Comparison of ENCODE assay signal across 8 mouse cellular contexts in the genomic region with DNA sequence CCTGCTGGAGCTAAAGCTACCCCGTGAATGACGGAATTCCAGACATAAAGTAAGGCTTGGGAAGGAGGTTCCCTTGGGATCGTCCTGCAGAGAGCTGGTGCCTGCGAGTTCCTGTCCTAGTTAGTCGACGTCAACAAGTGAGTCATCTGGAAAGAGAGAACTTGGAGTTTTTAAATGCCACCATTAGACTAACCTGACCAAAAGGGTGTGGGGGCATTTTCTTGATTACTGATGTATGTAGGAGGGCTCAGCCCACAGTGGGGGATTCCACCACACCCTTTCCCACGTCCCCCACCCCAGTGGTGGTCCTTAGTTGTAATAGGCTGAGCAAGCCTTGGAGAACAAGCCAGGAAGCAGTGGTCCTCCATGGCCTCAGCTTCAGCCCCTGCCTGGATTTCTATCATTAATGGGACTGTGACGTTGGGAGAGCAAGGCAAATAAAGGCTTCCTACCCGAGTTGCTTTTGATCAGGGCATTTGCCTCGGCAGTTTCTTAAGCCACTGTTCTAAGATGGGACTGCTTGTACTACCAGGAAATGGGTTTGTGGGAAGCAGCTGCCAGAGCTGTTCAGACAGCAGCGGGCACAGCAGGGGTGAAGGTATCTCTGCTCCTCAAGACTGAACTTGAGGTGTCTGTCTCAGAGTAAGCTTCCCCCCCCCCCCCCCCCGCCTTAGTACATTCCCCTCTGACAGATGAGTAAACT. TPM values are rescaled to one million over a fixed set of nuclear protein-coding genes. Genes with fewer than 3 reads are reported as not detected.
A peak's percentile ranks its signal among the peaks of the same experiment; 100 is the strongest.
DNase-seq lines count a peak whose midpoint lies in the region; ATAC-seq and TF ChIP-seq lines count a peak whose summit lies in the region.

No protein-coding gene starts in this region.

- peak; percentile 28 for DNase-seq in right cerebral cortex, adult 18-20 months
- no peak for DNase-seq in right cerebral cortex, adult 2 months (ENCODE audit: low spot score in 2 of 2)
- DNase-seq in limb, embryonic 14.5 days (ENCODE audit: low spot score), result peak; percentile 48
- no peak for DNase-seq in right cerebral cortex, postnatal 4 days
- no peak for DNase-seq in urinary bladder, postnatal 10 days (ENCODE audit: low spot score)

- peaks cover 9% of the 10 kb centered on the region for H3K4me1 ChIP-seq in heart, embryonic 16.5 days (ENCODE audit: control insufficient read depth, insufficient read depth, low read length)
- H3K4me1 ChIP-seq in limb, embryonic 14.5 days (ENCODE audit: control insufficient read depth, insufficient read depth, low read length), result peaks cover 4% of the 10 kb centered on the region

- H3ac ChIP-seq in myocyte (ENCODE audit: control insufficient read depth, insufficient read length), result peak overlapping the region; percentile 24

- H3K9me3 ChIP-seq in heart, embryonic 16.5 days (replicated peaks; ENCODE audit: control insufficient read depth, low read length), result no peaks in the 10 kb centered on the region
- no peaks in the 10 kb centered on the region for H3K9me3 ChIP-seq in limb, embryonic 14.5 days (ENCODE audit: control insufficient read depth, low read length)

- no peaks in the 10 kb centered on the region for H3K27me3 ChIP-seq in heart, embryonic 16.5 days (ENCODE audit: control insufficient read depth, insufficient read depth, low read length)
- H3K27me3 ChIP-seq in limb, embryonic 14.5 days (ENCODE audit: control insufficient read depth, insufficient read depth, low read length), result no peaks in the 10 kb centered on the region
- H3K27me3 ChIP-seq in myocyte (ENCODE audit: control insufficient read depth, insufficient read depth, insufficient read length), result no peaks in the 10 kb centered on the region

- H3K4me2 ChIP-seq in heart, embryonic 16.5 days (ENCODE audit: low read depth, low read length), result peak overlapping the region; percentile 90
- H3K4me2 ChIP-seq in limb, embryonic 14.5 days (replicated peaks; ENCODE audit: low read depth, low read length, severe bottlenecking), result peak overlapping the region; percentile 79
- H3K4me2 ChIP-seq in myocyte (ENCODE audit: low read depth), result peak overlapping the region; percentile 74

- H3K36me3 ChIP-seq in heart, embryonic 16.5 days (ENCODE audit: control insufficient read depth, insufficient read depth), result no peaks in the 10 kb centered on the region
- H3K36me3 ChIP-seq in limb, embryonic 14.5 days (ENCODE audit: control insufficient read depth, insufficient read depth, low read length), result no peaks in the 10 kb centered on the region
- no peaks in the 10 kb centered on the region for H3K36me3 ChIP-seq in myocyte (ENCODE audit: control insufficient read depth, insufficient read depth)

- peak overlapping the region; percentile 75 for H3K4me3 ChIP-seq in heart, embryonic 16.5 days (ENCODE audit: low read length)
- peak overlapping the region; percentile 54 for H3K4me3 ChIP-seq in limb, embryonic 14.5 days (replicated peaks; ENCODE audit: low read length)
- peak overlapping the region; percentile 28 for H3K4me3 ChIP-seq in myocyte

- TF ChIP-seq POLR2A in limb, embryonic 14.5 days (IDR thresholded peaks at IDR 0.05; ENCODE audit: borderline replicate concordance, extremely low read depth, insufficient read depth, insufficient read length), result no peak
- TF ChIP-seq POLR2A in myocyte (IDR thresholded peaks at IDR 0.05; ENCODE audit: insufficient read length, low read depth), result no peak

- peak overlapping the region; percentile 86 for H3K27ac ChIP-seq in heart, embryonic 16.5 days (ENCODE audit: low read length)
- H3K27ac ChIP-seq in limb, embryonic 14.5 days (replicated peaks; ENCODE audit: low read depth, low read length), result no peak overlapping the region

- ATAC-seq in common myeloid progenitor, adult 5-6 weeks (replicated peaks; ENCODE audit: low read depth, poor library complexity, severe bottlenecking), result peak; percentile 3; the same call in 1 of the 2 replicates
- peak; percentile 38; the same call in 1 of the 2 replicates for ATAC-seq in heart, embryonic 16.5 days (replicated peaks; ENCODE audit: extremely low read depth, insufficient read depth, low FRiP score)
- ATAC-seq in limb, embryonic 14.5 days (ENCODE audit: low FRiP score, low read depth), result peak; percentile 21

- H3K9ac ChIP-seq in heart, embryonic 16.5 days (ENCODE audit: low read length), result peak overlapping the region; percentile 75
- H3K9ac ChIP-seq in limb, embryonic 14.5 days (ENCODE audit: low read depth, low read length, severe bottlenecking), result peak overlapping the region; percentile 55

- no peaks in the 10 kb centered on the region for H3K79me2 ChIP-seq in myocyte (ENCODE audit: control insufficient read depth, insufficient read depth)

- 12% methylated on average over 12 of the region's 12 CpGs for WGBS in heart, embryonic 16.5 days
- WGBS in limb, embryonic 14.5 days, result 11% methylated on average over 12 of the region's 12 CpGs

TF ChIP-seq in myocyte, 11 proteins besides CTCF, POLR2A, EP300 and RAD21:
- no peak for TF ChIP-seq MYOG (IDR thresholded peaks at IDR 0.05; ENCODE audit: control insufficient read depth in 1 of 3, insufficient read depth in 1 of 3, insufficient read length in 2 of 3, low read depth in 2 of 3)
- TF ChIP-seq MAX (IDR thresholded peaks at IDR 0.05; ENCODE audit: low read depth), result no peak

RNA-seq across cellular contexts. Expression of a gene that starts 10.2 kb away (rescaled TPM):
- 21.1 and 29.9 TPM in 2 replicates for total RNA-seq in common myeloid progenitor, adult 5-6 weeks (2017)
- 13.7 and 15.1 TPM in 2 replicates for polyA plus RNA-seq in heart, embryonic 16.5 days (2015; fragmentation: Nextera tagmentation; extraction: Ambion mirVana)
- 3.5 and 3.9 TPM in 2 replicates for polyA plus RNA-seq in limb, embryonic 14.5 days (2012; rRNA removed)
- 5.9 and 7.1 TPM in 2 replicates for polyA plus RNA-seq in limb, embryonic 14.5 days (2014; fragmentation: Nextera tagmentation; extraction: Ambion mirVana)
- 1.3 TPM for polyA plus RNA-seq in myocyte (2012; fragmentation: generic; extraction: Trizol)

Comparison
In these comparisons a context has a peak if more than half of its experiments do, and no peak if none do; other contexts are left out.
1. DNase-seq: peak in right cerebral cortex, adult 18-20 months (single experiment) and limb, embryonic 14.5 days (single experiment); none in right cerebral cortex, adult 2 months (0 of 2), right cerebral cortex, postnatal 4 days (single experiment) and urinary bladder, postnatal 10 days (single experiment).
2. Peak in every context shown above with its lines, with median percentiles within 50 percentile points of each other: ATAC-seq, H3K4me2 ChIP-seq and H3K4me3 ChIP-seq.